Mouse (Mus musculus) lung, postnatal 36 days (tissue): ENCODE measurements around the gene Rfx4.

Experiments
- DNase-seq: peaks from one replicate; pipeline ENCODE4 v3.0.0; 2022; ENCODE audit warnings: mixed read lengths

Rfx4 gene

GRCm38 (mm10) chr10:84913148-84913547, 157.3 kb downstream of the Rfx4 start:
- DNase-seq: no peak

DNA sequence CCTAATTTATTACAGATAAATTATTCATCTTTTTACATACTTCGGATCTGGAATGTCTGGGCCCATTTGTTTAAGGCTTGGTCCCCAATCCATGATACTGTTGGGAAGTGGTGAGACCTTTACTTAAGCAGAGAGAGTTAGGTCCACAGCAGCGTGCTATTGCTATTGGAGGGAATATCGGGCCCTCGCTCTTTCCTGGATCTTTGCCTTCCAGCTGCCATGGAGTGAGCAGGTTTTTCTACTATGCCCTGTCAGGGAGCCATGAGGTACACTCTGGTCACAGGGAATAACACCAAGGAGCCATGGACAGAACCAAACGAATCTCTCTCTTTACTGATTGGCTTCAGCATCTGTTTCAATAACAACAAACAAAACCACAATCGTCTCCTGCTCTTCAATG, 159.6 kb downstream of the Rfx4 start:
- DNase-seq: no peak

DNA sequence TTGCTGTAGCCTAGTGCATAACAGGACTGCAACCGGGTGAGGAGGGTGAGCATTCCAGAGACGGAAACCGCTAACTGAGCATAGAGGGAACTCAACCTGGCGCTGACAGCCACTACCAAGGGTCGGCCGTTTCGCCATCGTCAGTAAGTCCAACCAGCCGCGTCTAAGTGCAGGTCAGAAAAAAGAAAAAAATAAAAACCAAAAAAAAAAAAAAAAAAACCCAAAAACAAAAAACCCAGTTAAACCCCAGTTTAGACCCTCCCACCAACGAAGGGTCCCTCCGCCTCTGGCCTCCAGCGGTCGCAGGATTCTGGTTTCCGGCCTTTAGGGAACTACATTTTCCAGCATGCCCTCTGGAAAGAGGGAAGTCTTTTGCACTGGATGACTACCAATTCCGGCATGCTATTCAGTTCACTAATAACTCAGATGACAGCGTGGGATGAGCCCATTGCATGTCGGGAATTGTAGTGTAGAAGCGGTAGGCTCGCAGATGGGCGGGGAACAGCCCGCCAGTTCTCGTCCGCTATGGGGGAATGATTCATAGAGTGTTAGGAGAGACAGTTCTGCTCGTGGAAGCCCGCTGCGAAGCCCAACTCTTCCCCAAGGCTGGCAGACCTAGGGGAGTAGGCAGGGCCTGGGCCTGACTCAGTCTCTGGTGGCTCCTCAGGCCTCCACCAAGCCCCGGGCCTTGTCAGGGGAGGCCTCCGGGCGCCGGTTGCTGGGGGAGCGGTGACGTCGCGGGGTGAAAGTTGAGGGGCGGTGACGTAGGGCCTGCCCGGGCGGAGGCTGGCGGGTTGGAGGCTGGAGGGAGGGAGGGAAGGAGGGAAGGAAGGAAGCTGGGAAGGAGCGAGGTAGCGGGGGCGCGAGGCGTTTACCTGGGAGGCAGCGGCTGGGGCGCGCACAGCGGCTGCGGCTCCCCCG, 161.2 kb downstream of the Rfx4 start, which contains the start of gene Ric8b:
Gene Ric8b, plus strand, starts transcription at position 807 of the 921 bp plus-strand sequence.
- DNase-seq: peak; percentile 99

- DNase-seq: no peak
Measured at GRCm38 (mm10) chr10:84917731-84918095, 161.9 kb downstream of the Rfx4 start.

DNA sequence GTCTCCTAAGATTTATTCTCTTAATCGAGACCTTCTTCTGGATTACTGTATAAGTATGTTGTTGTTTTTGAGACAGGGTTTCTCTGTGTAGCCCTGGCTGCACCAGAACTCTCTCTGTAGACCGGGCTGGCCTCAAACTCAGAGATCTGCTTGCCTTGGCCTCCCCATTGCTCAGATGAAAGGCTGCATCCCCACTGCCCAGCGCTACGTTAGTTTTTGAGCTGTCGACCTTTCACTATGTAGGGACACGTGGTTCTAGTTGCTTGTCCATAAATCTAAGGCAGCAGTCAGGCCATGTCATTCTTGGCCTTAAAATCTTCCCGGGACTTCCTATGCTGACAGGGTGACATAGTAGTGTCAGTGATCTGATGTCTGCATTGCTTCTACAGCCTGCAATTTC, 170.5 kb downstream of the Rfx4 start:
- no peak for DNase-seq

DNA sequence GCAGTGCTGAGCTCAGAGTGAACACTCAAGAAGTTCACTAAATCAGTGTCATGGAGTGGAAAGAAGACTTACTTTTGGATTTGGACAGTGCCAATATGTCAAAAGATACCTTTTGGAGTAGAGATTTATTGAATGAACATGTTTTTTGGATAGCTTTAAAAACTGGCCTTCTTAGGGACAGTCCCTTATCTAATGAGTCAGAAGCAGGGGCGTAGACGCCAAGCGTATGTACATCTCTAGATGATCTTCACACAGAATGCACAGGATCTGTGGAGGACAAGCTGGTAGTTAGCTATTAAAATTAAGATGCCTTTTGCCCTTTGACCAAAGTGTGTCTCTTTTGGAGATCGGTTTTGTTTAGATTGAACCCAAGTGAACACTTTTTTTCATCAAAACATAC, 171.0 kb downstream of the Rfx4 start:
- DNase-seq: no peak

DNA sequence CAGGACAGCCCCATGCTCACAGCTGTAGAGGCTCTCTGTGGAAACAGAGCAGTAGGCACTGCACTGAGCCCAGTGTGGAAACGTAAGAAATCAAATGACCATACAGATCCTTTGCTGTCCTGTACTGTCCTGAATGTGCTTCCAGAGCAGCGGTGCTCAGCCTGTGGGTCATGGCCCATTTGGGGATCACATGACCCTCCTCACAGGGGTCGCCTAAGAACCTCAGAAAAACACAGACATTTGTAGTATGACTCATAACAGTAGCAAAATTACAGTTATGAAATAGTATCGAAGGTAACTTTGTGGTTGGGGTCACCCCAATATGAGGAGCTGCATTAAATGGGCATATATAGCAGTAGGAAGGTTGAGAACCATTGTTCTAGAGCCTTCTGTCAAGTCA, 172.6 kb downstream of the Rfx4 start:
- DNase-seq: no peak

GRCm38 (mm10) chr10:84935553-84936209, 179.8 kb downstream of the Rfx4 start:
- DNase-seq: peak; percentile 27

DNA sequence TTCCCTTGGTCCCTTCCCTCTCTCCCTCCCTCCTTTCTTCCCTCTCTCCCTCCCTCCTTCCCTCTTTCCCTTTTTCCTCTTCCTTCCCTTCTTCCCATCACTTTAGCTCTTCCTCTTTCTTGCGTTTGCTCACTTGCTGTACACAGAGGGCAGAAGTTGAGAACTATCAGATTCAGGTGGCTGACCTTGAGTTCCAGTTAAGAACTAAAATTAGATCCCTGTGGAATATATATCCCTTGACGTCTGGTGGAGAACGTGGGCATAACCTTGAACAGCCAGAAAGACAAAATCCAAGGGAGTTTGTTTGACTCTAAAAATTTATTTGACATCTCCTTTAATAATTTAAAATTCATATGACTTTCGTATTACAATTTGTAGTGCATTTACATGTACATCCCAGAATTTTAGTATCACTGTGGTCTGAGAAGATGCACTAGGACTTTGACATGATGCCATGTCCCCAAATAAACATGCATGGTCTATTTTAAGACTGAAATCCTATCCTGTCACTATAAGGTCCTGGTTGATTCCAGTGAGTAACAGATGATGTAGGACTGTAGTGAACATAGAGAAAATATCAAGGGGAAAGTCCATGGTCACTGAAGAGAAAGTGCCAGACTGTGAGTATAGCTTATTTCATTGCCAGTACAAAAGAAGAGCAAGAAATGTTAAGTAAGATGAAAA, 181.1 kb downstream of the Rfx4 start:
- no peak for DNase-seq

DNA sequence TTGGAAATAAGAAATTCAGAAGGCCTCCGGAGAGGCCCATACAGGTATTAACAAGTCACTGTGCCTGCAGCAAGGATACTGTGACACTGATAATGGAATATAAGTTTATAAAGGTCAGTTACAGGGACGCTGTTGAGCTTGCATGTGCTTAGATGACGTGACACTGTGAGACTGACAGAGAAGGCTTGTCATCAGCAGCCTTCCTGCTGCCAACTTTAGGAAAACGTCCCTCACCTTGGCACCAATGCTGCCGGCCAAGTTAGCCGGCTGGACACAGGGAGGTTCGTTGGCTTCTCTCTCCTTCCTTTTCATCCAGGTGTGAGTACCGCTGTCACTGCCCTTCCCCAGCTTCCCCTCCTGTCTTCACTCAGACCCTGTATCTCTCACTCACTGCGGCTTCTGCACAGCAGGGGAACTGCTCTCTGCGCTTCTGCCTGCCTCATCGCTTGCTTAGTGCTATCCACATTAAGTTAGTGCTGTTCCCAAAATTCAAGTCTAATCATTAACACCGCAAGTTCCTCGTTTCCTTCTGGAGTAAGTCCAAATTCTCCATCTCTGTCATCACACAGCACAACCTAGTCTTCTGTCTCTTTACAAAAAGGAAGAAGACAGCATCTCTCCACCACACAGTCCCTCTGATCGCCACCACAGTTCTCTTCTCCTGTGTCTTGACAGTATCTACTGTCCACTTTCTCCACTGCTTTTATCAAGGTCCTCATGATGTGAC, 182.4 kb downstream of the Rfx4 start:
- DNase-seq: no peak

DNA sequence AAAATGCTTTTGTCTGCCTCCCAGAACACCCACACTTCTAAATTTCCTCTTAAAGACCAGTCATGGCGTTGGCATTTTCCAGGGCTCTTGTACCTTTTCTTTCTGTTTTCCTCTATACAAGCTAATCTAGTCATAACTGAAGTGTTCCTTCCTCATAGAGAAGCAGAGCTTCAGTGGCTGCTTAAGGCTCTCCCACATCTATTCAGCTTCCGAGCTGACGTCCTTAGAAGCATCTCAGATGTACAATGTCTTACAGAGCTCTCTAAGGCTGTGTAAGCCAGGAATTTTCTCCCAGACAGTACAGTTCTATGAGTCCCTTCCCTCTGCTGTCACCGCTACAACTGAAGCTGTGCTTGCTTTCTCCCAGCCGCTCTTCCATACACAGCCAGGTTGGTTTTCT, 183.0 kb downstream of the Rfx4 start:
- DNase-seq: no peak

DNA sequence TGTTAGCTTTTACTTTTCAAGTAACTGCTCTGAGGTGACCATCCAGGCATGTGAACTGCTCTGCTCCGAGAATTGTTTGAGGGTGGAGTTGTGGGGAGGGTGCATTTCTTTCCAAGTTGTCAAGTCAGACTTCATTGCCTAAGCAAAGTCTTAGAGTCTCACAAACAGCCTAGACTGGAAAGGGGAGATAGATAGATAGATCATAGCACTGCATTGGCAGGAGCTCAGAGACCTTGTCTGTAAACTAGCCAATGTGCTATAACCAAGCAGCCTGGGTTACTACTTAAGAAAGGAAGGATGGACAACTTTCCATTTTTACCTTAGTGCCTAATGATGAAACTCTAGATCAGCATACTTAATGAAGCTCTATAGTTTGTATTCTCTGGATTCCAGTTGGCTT, 184.5 kb downstream of the Rfx4 start:
- no peak for DNase-seq

- DNase-seq: no peak
Measured at GRCm38 (mm10) chr10:84945692-84946091, 189.8 kb downstream of the Rfx4 start.

DNA sequence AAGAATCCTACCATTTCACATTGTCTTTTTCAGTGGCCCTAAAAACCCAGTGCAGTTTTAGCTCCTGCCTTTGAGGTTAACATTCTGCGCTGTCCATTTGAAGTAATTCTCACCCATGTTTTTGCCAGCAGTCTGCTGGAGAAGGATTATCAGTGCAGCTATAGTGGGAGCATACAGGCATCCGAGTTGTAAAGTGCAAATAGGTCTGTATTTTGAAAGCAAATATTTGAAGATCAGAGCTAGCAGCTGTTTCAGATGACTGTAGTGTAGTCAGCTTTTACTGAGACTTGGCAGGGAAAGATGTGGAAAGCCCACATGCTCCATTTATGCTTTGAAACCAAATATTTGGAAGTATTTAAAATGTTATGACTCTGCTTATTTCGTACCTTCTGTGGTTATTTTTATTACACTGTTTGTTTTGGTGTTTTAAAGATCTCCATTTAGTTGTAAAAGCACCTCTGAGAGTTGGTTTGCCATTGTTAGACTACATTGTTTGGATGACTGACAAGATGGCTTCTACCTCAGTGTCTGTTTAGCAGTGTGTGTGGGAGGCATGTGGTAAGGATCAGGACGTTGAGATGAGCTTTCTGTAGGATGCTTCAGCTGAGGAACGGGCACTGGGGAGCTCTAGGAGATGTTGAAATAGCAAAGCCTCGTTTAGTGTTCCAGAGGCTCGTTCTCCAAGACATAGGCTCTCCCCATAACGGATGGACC, 193.3 kb downstream of the Rfx4 start:
- DNase-seq: no peak

DNA sequence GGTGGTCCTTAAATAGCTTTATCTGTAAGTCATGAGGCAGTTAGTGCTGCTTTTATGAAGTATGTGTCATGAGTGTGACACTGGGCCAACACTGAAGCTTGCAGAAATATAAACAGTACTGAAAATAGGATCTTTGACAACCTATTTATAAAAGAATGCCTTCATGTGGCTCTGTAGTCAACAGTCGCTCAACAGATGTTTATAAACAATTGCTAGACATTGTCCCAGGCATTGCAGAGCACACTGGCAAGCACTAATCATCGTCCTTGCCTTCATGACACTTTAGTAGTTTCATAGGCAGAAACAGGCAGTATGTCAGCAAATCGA, 193.8 kb downstream of the Rfx4 start:
- peak; percentile 17 for DNase-seq

DNA sequence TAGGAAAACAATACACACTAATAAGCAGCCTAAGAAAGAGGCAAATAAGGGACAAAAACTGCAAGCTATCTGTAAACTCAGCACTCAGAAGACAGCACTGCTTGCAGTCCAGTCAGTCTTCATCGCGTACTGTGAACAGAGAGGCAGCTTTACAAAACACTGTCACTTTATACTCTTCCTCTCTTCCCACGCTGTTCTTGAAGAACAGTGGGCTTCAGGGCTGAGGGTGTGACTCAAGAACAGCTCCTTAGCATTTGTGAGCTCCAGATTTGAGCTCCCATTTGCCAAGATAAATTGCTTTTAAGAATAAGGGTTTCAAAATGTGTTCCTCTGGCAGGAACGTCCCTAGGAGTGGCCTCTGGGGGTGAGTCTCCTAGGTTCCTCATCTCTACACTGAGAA, 194.5 kb downstream of the Rfx4 start:
- no peak for DNase-seq

- no peak for DNase-seq
Measured at GRCm38 (mm10) chr10:84954236-84954635, 198.4 kb downstream of the Rfx4 start.
